Mouse (Mus musculus) lung, postnatal 0 days (tissue): ENCODE results near the gene Psors1c2.

Source experiments
- CTCF ChIP-seq: IDR thresholded peaks from 2 replicates; pipeline ENCODE4 v1.5.1; 2016; ENCODE audit warnings: antibody characterized with exemption, mild to moderate bottlenecking
- EP300 ChIP-seq: IDR thresholded peaks from 2 replicates; pipeline ENCODE4 v1.6.1; 2016; ENCODE audit warnings: antibody characterized with exemption, mild to moderate bottlenecking, control low read depth

DNA sequence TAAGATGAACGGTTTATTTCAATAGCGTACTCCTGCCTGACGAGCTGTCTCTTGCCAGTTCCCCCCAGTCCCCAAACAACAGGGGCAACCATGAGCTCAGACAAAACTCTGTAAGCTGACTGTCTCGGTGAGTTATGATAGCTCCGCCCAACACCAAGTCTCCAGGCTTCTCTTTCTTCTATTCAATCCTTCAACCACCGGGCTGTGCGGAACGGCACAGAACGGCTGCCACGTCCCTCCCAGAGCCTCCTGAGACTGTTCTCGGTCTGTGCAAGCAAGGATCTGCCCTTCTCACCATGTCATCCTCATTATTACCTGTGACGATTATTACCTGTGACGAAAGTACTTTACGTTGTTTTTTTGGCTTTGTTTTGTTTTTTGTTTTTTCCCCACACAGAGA, 37.8 kb downstream of the Psors1c2 start:
- TF ChIP-seq EP300 (no peak), CTCF (no peak)
